ENCODE assay signal across 11 mouse cellular contexts in the genomic region with DNA sequence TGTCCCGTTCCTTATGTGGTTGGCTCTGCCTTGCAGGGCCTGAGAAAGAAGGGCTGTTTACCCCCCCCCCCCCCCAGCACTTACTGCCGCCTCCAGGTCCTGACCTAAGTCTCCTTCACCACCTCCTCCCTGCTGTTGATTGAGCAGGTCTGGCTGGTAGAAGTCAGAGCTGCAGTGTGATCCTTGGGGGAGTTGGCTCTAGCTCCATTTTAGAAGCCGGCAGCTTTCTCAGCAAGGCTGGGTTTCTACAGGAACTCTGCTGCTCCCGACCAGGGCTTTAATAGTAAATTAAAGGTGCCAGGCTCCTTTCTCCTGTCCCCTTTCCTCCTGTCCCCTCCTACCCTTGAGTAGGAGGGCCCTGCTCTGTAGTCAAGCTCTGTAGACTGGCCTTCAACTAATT. TPM values are rescaled to one million over a fixed set of nuclear protein-coding genes. Genes with fewer than 3 reads are reported as not detected.
DNase-seq lines count a peak whose midpoint lies in the region; ATAC-seq lines count a peak whose summit lies in the region.
"Had no signal": no experiment of that assay in that cellular context is flagged by ENCODE, and none has a peak within 500 bp of the region (broad histone marks: within the 10 kb centered on the region; RNA-seq: fewer than 3 reads in every experiment).

No protein-coding gene starts in this region.

- H3K9ac ChIP-seq in heart, embryonic 15.5 days, result no peak overlapping the region
- H3K9ac ChIP-seq in limb, embryonic 12.5 days (replicated peaks), result no peak overlapping the region
- H3K9ac ChIP-seq in intestine, embryonic 14.5 days (ENCODE audit: low read length), result no peak overlapping the region
- no peak overlapping the region for H3K9ac ChIP-seq in neural tube, embryonic 15.5 days (replicated peaks)
- no peak overlapping the region for H3K9ac ChIP-seq in forebrain, embryonic 15.5 days (replicated peaks)

- H3K4me1 ChIP-seq in heart, embryonic 15.5 days (replicated peaks), result peaks cover 72% of the 10 kb centered on the region
- peaks cover 53% of the 10 kb centered on the region for H3K4me1 ChIP-seq in limb, embryonic 12.5 days (replicated peaks)
- H3K4me1 ChIP-seq in limb, embryonic 10.5 days, result peaks cover 66% of the 10 kb centered on the region
- H3K4me1 ChIP-seq in intestine, embryonic 14.5 days (replicated peaks; ENCODE audit: control insufficient read depth, insufficient read depth, low read length), result peaks cover 57% of the 10 kb centered on the region
- peaks cover 66% of the 10 kb centered on the region for H3K4me1 ChIP-seq in neural tube, embryonic 15.5 days
- H3K4me1 ChIP-seq in forebrain, embryonic 15.5 days, result peaks cover 50% of the 10 kb centered on the region

- H3K4me2 ChIP-seq in heart, embryonic 15.5 days, result peak overlapping the region; percentile 26
- peak overlapping the region; percentile 35 for H3K4me2 ChIP-seq in limb, embryonic 12.5 days
- H3K4me2 ChIP-seq in intestine, embryonic 14.5 days (ENCODE audit: low read length), result peak overlapping the region; percentile 37
- peak overlapping the region; percentile 82 for H3K4me2 ChIP-seq in neural tube, embryonic 15.5 days
- no peak overlapping the region for H3K4me2 ChIP-seq in forebrain, embryonic 15.5 days (replicated peaks)

- no peak overlapping the region for H3K4me3 ChIP-seq in heart, embryonic 15.5 days
- H3K4me3 ChIP-seq in limb, embryonic 12.5 days (replicated peaks), result no peak overlapping the region
- H3K4me3 ChIP-seq in limb, embryonic 10.5 days, result no peak overlapping the region
- H3K4me3 ChIP-seq in intestine, embryonic 14.5 days (ENCODE audit: low read depth, low read length), result 0 out of 2 replicates have a peak overlapping the region, but pooled peaks have one; percentile 8
- no peak overlapping the region for H3K4me3 ChIP-seq in neural tube, embryonic 15.5 days (replicated peaks)
- H3K4me3 ChIP-seq in forebrain, embryonic 15.5 days, result no peak overlapping the region

- ATAC-seq in heart, embryonic 15.5 days (replicated peaks; ENCODE audit: insufficient number of reproducible peaks, insufficient read depth, low FRiP score, low read depth), result no peak
- ATAC-seq in limb, embryonic 12.5 days (ENCODE audit: insufficient number of reproducible peaks, insufficient read depth, low FRiP score, low TSS enrichment, low read depth), result no peak
- no peak for ATAC-seq in intestine, embryonic 14.5 days (replicated peaks; ENCODE audit: low FRiP score, low TSS enrichment, low read depth)
- ATAC-seq in neural tube, embryonic 15.5 days (ENCODE audit: low FRiP score), result no peak
- ATAC-seq in forebrain, embryonic 15.5 days (replicated peaks), result no peak

- H3K9me3 ChIP-seq in heart, embryonic 15.5 days (replicated peaks), result no peaks in the 10 kb centered on the region
- H3K9me3 ChIP-seq in limb, embryonic 12.5 days, result no peaks in the 10 kb centered on the region
- H3K9me3 ChIP-seq in limb, embryonic 10.5 days (replicated peaks), result no peaks in the 10 kb centered on the region
- H3K9me3 ChIP-seq in intestine, embryonic 14.5 days (ENCODE audit: control insufficient read depth, low read length), result no peaks in the 10 kb centered on the region
- no peaks in the 10 kb centered on the region for H3K9me3 ChIP-seq in neural tube, embryonic 15.5 days (replicated peaks)
- H3K9me3 ChIP-seq in forebrain, embryonic 15.5 days, result no peaks in the 10 kb centered on the region

- no peaks in the 10 kb centered on the region for H3K36me3 ChIP-seq in heart, embryonic 15.5 days
- 0 out of 2 replicates have a peak, but pooled peaks cover 3% of the 10 kb centered on the region for H3K36me3 ChIP-seq in limb, embryonic 12.5 days
- H3K36me3 ChIP-seq in limb, embryonic 10.5 days, result no peaks in the 10 kb centered on the region; the same call in 1 of the 2 replicates
- H3K36me3 ChIP-seq in intestine, embryonic 14.5 days (ENCODE audit: control insufficient read depth, insufficient read depth, low read length), result peaks cover 12% of the 10 kb centered on the region; the same call in 1 of the 2 replicates
- no peaks in the 10 kb centered on the region for H3K36me3 ChIP-seq in neural tube, embryonic 15.5 days
- no peaks in the 10 kb centered on the region for H3K36me3 ChIP-seq in forebrain, embryonic 15.5 days

- H3K27ac ChIP-seq in heart, embryonic 15.5 days, result peak overlapping the region; percentile 11
- H3K27ac ChIP-seq in limb, embryonic 12.5 days, result peak overlapping the region; percentile 57; the same call in 1 of the 2 replicates
- no peak overlapping the region for H3K27ac ChIP-seq in limb, embryonic 10.5 days
- no peak overlapping the region for H3K27ac ChIP-seq in intestine, embryonic 14.5 days (ENCODE audit: low read depth)
- H3K27ac ChIP-seq in neural tube, embryonic 15.5 days (replicated peaks), result 0 out of 2 replicates have a peak overlapping the region, but pooled peaks have one; percentile 23
- no peak overlapping the region for H3K27ac ChIP-seq in forebrain, embryonic 15.5 days (replicated peaks)

- no peaks in the 10 kb centered on the region for H3K27me3 ChIP-seq in heart, embryonic 15.5 days
- H3K27me3 ChIP-seq in limb, embryonic 12.5 days, result peaks cover 5% of the 10 kb centered on the region; the same call in 1 of the 2 replicates
- peaks cover 37% of the 10 kb centered on the region for H3K27me3 ChIP-seq in limb, embryonic 10.5 days (ENCODE audit: low read depth, poor library complexity, severe bottlenecking)
- H3K27me3 ChIP-seq in intestine, embryonic 14.5 days (replicated peaks; ENCODE audit: control insufficient read depth, insufficient read depth, low read length), result no peaks in the 10 kb centered on the region
- H3K27me3 ChIP-seq in neural tube, embryonic 15.5 days (replicated peaks), result no peaks in the 10 kb centered on the region
- no peaks in the 10 kb centered on the region for H3K27me3 ChIP-seq in forebrain, embryonic 15.5 days
- H3K27me3 ChIP-seq: CH12.LX had no signal

- no peak for DNase-seq in heart, adult 9 months (ENCODE audit: low spot score in 2 of 2)
- DNase-seq in limb, embryonic 10.5 days (ENCODE audit: low spot score), result no peak
- DNase-seq in intestine, embryonic 14.5 days (ENCODE audit: low spot score), result no peak
- DNase-seq: cerebellum, adult 8-10 months; gastrocnemius, postnatal 10 days; kidney, postnatal 36 days had no signal

- WGBS in heart, embryonic 15.5 days, result 23% methylated on average over 3 of the region's 4 CpGs
- WGBS in limb, embryonic 12.5 days, result 23% methylated on average over 4 of the region's 4 CpGs
- 42% methylated on average over 4 of the region's 4 CpGs for WGBS in limb, embryonic 10.5 days
- 16% methylated on average over 4 of the region's 4 CpGs for WGBS in intestine, embryonic 14.5 days
- WGBS in neural tube, embryonic 15.5 days, result 31% methylated on average over 4 of the region's 4 CpGs
- WGBS in forebrain, embryonic 15.5 days, result 44% methylated on average over 4 of the region's 4 CpGs

RNA-seq across cellular contexts. Expression of a gene that starts 4.6 kb away (rescaled TPM):
- 79.9 and 94.7 TPM in 2 replicates for polyA plus RNA-seq in heart, embryonic 15.5 days (2015; fragmentation: Nextera tagmentation; extraction: Ambion mirVana)
- polyA plus RNA-seq in limb, embryonic 12.5 days (2016; fragmentation: Nextera tagmentation; extraction: Ambion mirVana), result 260 and 282 TPM in 2 replicates
- polyA plus RNA-seq in limb, embryonic 10.5 days (2016; fragmentation: Nextera tagmentation; extraction: Ambion mirVana), result 221 and 298 TPM in 2 replicates
- 63.4 and 69.3 TPM in 2 replicates for polyA plus RNA-seq in intestine, embryonic 14.5 days (2014; fragmentation: Nextera tagmentation; extraction: Ambion mirVana)
- polyA plus RNA-seq in neural tube, embryonic 15.5 days (2015; fragmentation: Nextera tagmentation; extraction: Ambion mirVana), result 116 and 134 TPM in 2 replicates
- polyA plus RNA-seq in forebrain, embryonic 15.5 days (2015; fragmentation: Nextera tagmentation; extraction: Ambion mirVana), result 90.4 and 95.4 TPM in 2 replicates

Comparison
In these comparisons a context has a peak if more than half of its experiments do, and no peak if none do; other contexts are left out.
1. H3K27ac ChIP-seq: peak in heart, embryonic 15.5 days (single experiment), limb, embryonic 12.5 days (single experiment) and neural tube, embryonic 15.5 days (single experiment); none in limb, embryonic 10.5 days (single experiment), intestine, embryonic 14.5 days (single experiment) and forebrain, embryonic 15.5 days (single experiment).